Comparison of ENCODE assay signal across 8 mouse cellular contexts in genomic region chr10:94545259-94546019, GRCm38 (mm10).
A peak's percentile ranks its signal among the peaks of the same experiment; 100 is the strongest.
DNase-seq lines count a peak whose midpoint lies in the region; ATAC-seq lines count a peak whose summit lies in the region.

No protein-coding gene starts in this region.

- peak overlapping the region; percentile 65 for H3K27ac ChIP-seq in embryonic facial prominence, embryonic 10.5 days (replicated peaks)
- peak overlapping the region; percentile 84 for H3K27ac ChIP-seq in heart, embryonic 10.5 days
- peak overlapping the region; percentile 44 for H3K27ac ChIP-seq in liver, embryonic 13.5 days

- H3K4me3 ChIP-seq in embryonic facial prominence, embryonic 10.5 days = peak overlapping the region; percentile 37
- H3K4me3 ChIP-seq in heart, embryonic 10.5 days = peak overlapping the region; percentile 45
- peak overlapping the region; percentile 44 for H3K4me3 ChIP-seq in liver, embryonic 13.5 days (replicated peaks)

- H3K9ac ChIP-seq in liver, embryonic 13.5 days = peak overlapping the region; percentile 64

- peaks cover 29% of the 10 kb centered on the region for H3K4me1 ChIP-seq in embryonic facial prominence, embryonic 10.5 days
- peaks cover 43% of the 10 kb centered on the region for H3K4me1 ChIP-seq in heart, embryonic 10.5 days
- H3K4me1 ChIP-seq in liver, embryonic 13.5 days (replicated peaks) = peaks cover 34% of the 10 kb centered on the region

- peak overlapping the region; percentile 61 for H3K4me2 ChIP-seq in liver, embryonic 13.5 days

- 0 out of 2 replicates have a peak, but pooled peaks cover 2% of the 10 kb centered on the region for H3K36me3 ChIP-seq in embryonic facial prominence, embryonic 10.5 days (replicated peaks)
- peaks cover 4% of the 10 kb centered on the region for H3K36me3 ChIP-seq in heart, embryonic 10.5 days
- 0 out of 2 replicates have a peak, but pooled peaks cover 3% of the 10 kb centered on the region for H3K36me3 ChIP-seq in liver, embryonic 13.5 days

- H3K27me3 ChIP-seq in embryonic facial prominence, embryonic 10.5 days (replicated peaks; ENCODE audit: low read depth, poor library complexity, severe bottlenecking) = no peaks in the 10 kb centered on the region
- H3K27me3 ChIP-seq in heart, embryonic 10.5 days (ENCODE audit: insufficient read depth, poor library complexity, severe bottlenecking) = no peaks in the 10 kb centered on the region
- H3K27me3 ChIP-seq in liver, embryonic 13.5 days = no peaks in the 10 kb centered on the region

- peaks cover 9% of the 10 kb centered on the region for H3K9me3 ChIP-seq in embryonic facial prominence, embryonic 10.5 days
- peaks cover 3% of the 10 kb centered on the region; the same call in 1 of the 2 replicates for H3K9me3 ChIP-seq in heart, embryonic 10.5 days
- H3K9me3 ChIP-seq in liver, embryonic 13.5 days (replicated peaks) = peaks cover 5% of the 10 kb centered on the region; the same call in 1 of the 2 replicates

- DNase-seq in thymus, postnatal 0 days (ENCODE audit: low spot score) = peak; percentile 25
- DNase-seq in thymus, postnatal 14 days = no peak
- DNase-seq in embryonic facial prominence, embryonic 10.5 days (ENCODE audit: low spot score) = peak; percentile 41
- no peak for DNase-seq in heart, embryonic 10.5 days (ENCODE audit: low spot score)
- DNase-seq in kidney, adult 8-10 months = peak; percentile 29 to 50
- DNase-seq in liver, embryonic 13.5 days = no peak
- peak; percentile 74 for DNase-seq in naive thymus-derived CD4-positive, alpha-beta T cell, adult 2 months (ENCODE audit: low read depth)
- peak; percentile 68 for DNase-seq in telencephalon, adult 2 months (ENCODE audit: low read depth, low spot score)

- 37% methylated on average over 21 of the region's 21 CpGs for WGBS in embryonic facial prominence, embryonic 10.5 days
- WGBS in heart, embryonic 10.5 days = 35% methylated on average over 21 of the region's 21 CpGs
- WGBS in liver, embryonic 13.5 days (ENCODE audit: insufficient replicate concordance) = 32% methylated on average over 21 of the region's 21 CpGs

- peak; percentile 18; the same call in 1 of the 2 replicates for ATAC-seq in liver, embryonic 13.5 days (ENCODE audit: low read depth)

Comparison
In these comparisons a context has a peak if more than half of its experiments do, and no peak if none do; other contexts are left out.
1. DNase-seq: peak in thymus, postnatal 0 days (single experiment), embryonic facial prominence, embryonic 10.5 days (single experiment), kidney, adult 8-10 months (2 of 2), naive thymus-derived CD4-positive, alpha-beta T cell, adult 2 months (single experiment) and telencephalon, adult 2 months (single experiment); none in thymus, postnatal 14 days (single experiment), heart, embryonic 10.5 days (single experiment) and liver, embryonic 13.5 days (single experiment).
2. Peak in every context shown above with its lines, with median percentiles within 50 percentile points of each other: H3K27ac ChIP-seq and H3K4me3 ChIP-seq.